Mouse (Mus musculus): ENCODE measurements around the gene 1700010I14Rik.

DNA sequence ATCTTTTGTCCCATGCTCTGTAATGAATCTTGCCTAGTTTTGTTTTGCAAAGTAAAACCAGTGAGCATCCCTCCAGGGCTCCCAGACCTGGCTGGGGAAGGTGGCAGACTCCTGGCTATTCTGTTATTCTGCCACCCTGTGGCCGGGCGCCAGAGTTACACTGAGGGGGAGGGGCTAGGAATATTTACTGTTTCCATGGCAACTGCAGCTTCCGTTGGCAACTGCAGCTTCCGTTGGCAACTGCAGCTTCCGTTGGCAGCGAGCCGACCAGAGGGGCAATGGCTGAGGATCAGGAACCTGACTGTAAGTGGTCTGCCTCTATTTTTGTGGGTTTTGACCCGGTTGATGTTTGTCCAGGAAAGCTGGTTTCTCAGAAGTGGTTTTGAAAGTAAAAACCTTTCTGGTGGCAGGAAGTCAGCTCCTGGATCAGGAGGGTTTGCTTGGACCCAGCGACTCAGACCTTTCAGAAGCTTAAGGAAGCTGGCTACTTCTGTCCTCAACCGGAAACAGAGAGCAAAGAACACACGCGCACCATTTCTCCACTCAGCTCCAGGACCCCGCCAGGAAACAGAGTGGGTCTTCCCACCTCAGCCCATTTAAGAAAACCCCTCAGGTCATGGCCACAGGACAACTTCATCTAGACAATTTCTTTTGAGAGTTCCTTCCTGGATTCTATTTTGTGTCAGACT, at the start of gene 1700010I14Rik:
- TF ChIP-seq CTCF (IDR thresholded peaks at IDR 0.05) (peak; percentile 76), EP300 (IDR thresholded peaks at IDR 0.05) (peak; percentile 73)

Data from lung, postnatal 0 days (tissue).